Comparison of ENCODE assay signal across 8 mouse cellular contexts in genomic region chr12:72759956-72760355, GRCm38 (mm10). TPM values are rescaled to one million over a fixed set of nuclear protein-coding genes. Genes with fewer than 3 reads are reported as not detected.
DNase-seq lines count a peak whose midpoint lies in the region; ATAC-seq and TF ChIP-seq lines count a peak whose summit lies in the region.

No protein-coding gene starts in this region.

- no peaks in the 10 kb centered on the region for H3K27me3 ChIP-seq in kidney, embryonic 15.5 days
- no peaks in the 10 kb centered on the region for H3K27me3 ChIP-seq in embryonic facial prominence, embryonic 11.5 days (ENCODE audit: control insufficient read depth, insufficient read depth, low read length)
- no peaks in the 10 kb centered on the region for H3K27me3 ChIP-seq in intestine, embryonic 14.5 days (replicated peaks; ENCODE audit: control insufficient read depth, insufficient read depth, low read length)
- H3K27me3 ChIP-seq in midbrain, postnatal 0 days (ENCODE audit: insufficient read depth, low read length) = no peaks in the 10 kb centered on the region
- H3K27me3 ChIP-seq in kidney, adult 2 months (replicated peaks; ENCODE audit: control insufficient read depth, insufficient read depth, low read length) = no peaks in the 10 kb centered on the region

- 16% methylated on average over 7 of the region's 7 CpGs for WGBS in kidney, embryonic 15.5 days
- 16% methylated on average over 7 of the region's 7 CpGs for WGBS in embryonic facial prominence, embryonic 11.5 days
- 11% methylated on average over 7 of the region's 7 CpGs for WGBS in intestine, embryonic 14.5 days
- 7% methylated on average over 7 of the region's 7 CpGs for WGBS in midbrain, postnatal 0 days
- WGBS in kidney, adult 2 months = 18% methylated on average over 7 of the region's 7 CpGs

- H3K36me3 ChIP-seq in kidney, embryonic 15.5 days = no peaks in the 10 kb centered on the region
- H3K36me3 ChIP-seq in embryonic facial prominence, embryonic 11.5 days (replicated peaks; ENCODE audit: control insufficient read depth, insufficient read depth, low read depth, low read length) = no peaks in the 10 kb centered on the region
- no peaks in the 10 kb centered on the region for H3K36me3 ChIP-seq in intestine, embryonic 14.5 days (ENCODE audit: control insufficient read depth, insufficient read depth, low read length)
- H3K36me3 ChIP-seq in midbrain, postnatal 0 days (ENCODE audit: insufficient read depth, low read length) = no peaks in the 10 kb centered on the region
- no peaks in the 10 kb centered on the region for H3K36me3 ChIP-seq in kidney, adult 2 months (ENCODE audit: control insufficient read depth, insufficient read depth, low read length)

- peak overlapping the region; percentile 30 for H3K9ac ChIP-seq in kidney, embryonic 15.5 days
- no peak overlapping the region for H3K9ac ChIP-seq in embryonic facial prominence, embryonic 11.5 days (replicated peaks; ENCODE audit: low read length)
- H3K9ac ChIP-seq in intestine, embryonic 14.5 days (ENCODE audit: low read length) = peak overlapping the region; percentile 99
- H3K9ac ChIP-seq in midbrain, postnatal 0 days (replicated peaks; ENCODE audit: low read length, poor library complexity, severe bottlenecking) = no peak overlapping the region

- H3K4me1 ChIP-seq in kidney, embryonic 15.5 days = peaks cover 31% of the 10 kb centered on the region
- H3K4me1 ChIP-seq in embryonic facial prominence, embryonic 11.5 days (ENCODE audit: control insufficient read depth, insufficient read depth, low read length) = no peaks in the 10 kb centered on the region
- H3K4me1 ChIP-seq in intestine, embryonic 14.5 days (replicated peaks; ENCODE audit: control insufficient read depth, insufficient read depth, low read length) = peaks cover 17% of the 10 kb centered on the region
- peaks cover 12% of the 10 kb centered on the region for H3K4me1 ChIP-seq in midbrain, postnatal 0 days (ENCODE audit: insufficient read depth, low read length)
- H3K4me1 ChIP-seq in kidney, adult 2 months (ENCODE audit: control insufficient read depth, insufficient read depth, low read length) = peaks cover 3% of the 10 kb centered on the region

- peak overlapping the region; percentile 93 for H3K4me3 ChIP-seq in kidney, embryonic 15.5 days (replicated peaks)
- H3K4me3 ChIP-seq in embryonic facial prominence, embryonic 11.5 days (ENCODE audit: low read depth, low read length) = peak overlapping the region; percentile 96
- peak overlapping the region; percentile 81 for H3K4me3 ChIP-seq in intestine, embryonic 14.5 days (ENCODE audit: low read depth, low read length)
- H3K4me3 ChIP-seq in midbrain, postnatal 0 days (ENCODE audit: low read depth, low read length) = peak overlapping the region; percentile 97
- H3K4me3 ChIP-seq in kidney, adult 2 months (ENCODE audit: insufficient read depth, low read depth, low read length) = no peak overlapping the region

- no peak for TF ChIP-seq POLR2A in kidney, adult 2 months (IDR thresholded peaks at IDR 0.05; ENCODE audit: low read depth, low read length)

- H3K4me2 ChIP-seq in kidney, embryonic 15.5 days = peak overlapping the region; percentile 83
- no peak overlapping the region for H3K4me2 ChIP-seq in embryonic facial prominence, embryonic 11.5 days (ENCODE audit: low read depth, low read length)
- H3K4me2 ChIP-seq in intestine, embryonic 14.5 days (ENCODE audit: low read length) = peak overlapping the region; percentile 56
- peak overlapping the region; percentile 57 for H3K4me2 ChIP-seq in midbrain, postnatal 0 days (ENCODE audit: low read depth, low read length, poor library complexity, severe bottlenecking)

- peak overlapping the region; percentile 98 for H3K27ac ChIP-seq in kidney, embryonic 15.5 days
- H3K27ac ChIP-seq in embryonic facial prominence, embryonic 11.5 days (replicated peaks; ENCODE audit: low read depth, low read length) = no peak overlapping the region
- peak overlapping the region; percentile 98; the same call in 1 of the 2 replicates for H3K27ac ChIP-seq in intestine, embryonic 14.5 days (ENCODE audit: low read depth)
- H3K27ac ChIP-seq in midbrain, postnatal 0 days (ENCODE audit: low read depth, low read length) = peak overlapping the region; percentile 95
- no peak overlapping the region for H3K27ac ChIP-seq in kidney, adult 2 months (ENCODE audit: insufficient read depth, low read depth, low read length)

- no peak for DNase-seq in kidney, adult 8-10 months
- DNase-seq in embryonic facial prominence, embryonic 11.5 days (ENCODE audit: low spot score) = no peak
- no peak for DNase-seq in intestine, embryonic 14.5 days (ENCODE audit: low spot score)
- DNase-seq in midbrain, postnatal 0 days (ENCODE audit: low spot score) = no peak
- DNase-seq in cerebellum, postnatal 14 days = no peak
- no peak for DNase-seq in kidney, adult 2 months

- TF ChIP-seq CTCF in midbrain, postnatal 0 days (IDR thresholded peaks at IDR 0.05) = no peak
- TF ChIP-seq CTCF in kidney, adult 2 months (conservative IDR thresholded peaks at IDR 0.05; ENCODE audit: insufficient read depth, insufficient read length, low read depth, low read length) = no peak

- no peak for ATAC-seq in kidney, embryonic 15.5 days (replicated peaks; ENCODE audit: low FRiP score)
- no peak for ATAC-seq in embryonic facial prominence, embryonic 11.5 days (replicated peaks; ENCODE audit: insufficient number of reproducible peaks, low FRiP score, low TSS enrichment, low read depth)
- no peak for ATAC-seq in intestine, embryonic 14.5 days (replicated peaks; ENCODE audit: low FRiP score, low TSS enrichment, low read depth)
- ATAC-seq in midbrain, postnatal 0 days (ENCODE audit: low FRiP score) = no peak
- no peak for ATAC-seq in granulocyte monocyte progenitor cell, adult 5-6 weeks (replicated peaks; ENCODE audit: poor library complexity, severe bottlenecking)

- H3K9me3 ChIP-seq in kidney, embryonic 15.5 days (replicated peaks) = no peaks in the 10 kb centered on the region
- no peaks in the 10 kb centered on the region for H3K9me3 ChIP-seq in embryonic facial prominence, embryonic 11.5 days (replicated peaks; ENCODE audit: control insufficient read depth, low read length)
- no peaks in the 10 kb centered on the region for H3K9me3 ChIP-seq in intestine, embryonic 14.5 days (ENCODE audit: control insufficient read depth, low read length)
- no peaks in the 10 kb centered on the region for H3K9me3 ChIP-seq in midbrain, postnatal 0 days (ENCODE audit: low read length)

RNA-seq across cellular contexts. Expression of gene Ppm1a, which starts 2.7 kb away (rescaled TPM):
- polyA plus RNA-seq in kidney, embryonic 15.5 days (2015; fragmentation: Nextera tagmentation; extraction: Ambion mirVana) = 43.0 and 43.8 TPM in 2 replicates
- 68.3 and 74.6 TPM in 2 replicates for polyA plus RNA-seq in embryonic facial prominence, embryonic 11.5 days (2014; fragmentation: Nextera tagmentation; extraction: Ambion mirVana)
- polyA plus RNA-seq in intestine, embryonic 14.5 days (2014; fragmentation: Nextera tagmentation; extraction: Ambion mirVana) = 65.8 and 83.3 TPM in 2 replicates
- total RNA-seq in midbrain, postnatal 0 days (2014; rRNA removed) = 170 and 198 TPM in 2 replicates
- polyA plus RNA-seq in midbrain, postnatal 0 days (2015; fragmentation: Nextera tagmentation; extraction: Ambion mirVana) = 70.6 and 79.3 TPM in 2 replicates
- total RNA-seq in granulocyte monocyte progenitor cell, adult 5-6 weeks (2014; fragmentation: Nextera tagmentation) = 52.5 and 63.6 TPM in 2 replicates
- total RNA-seq in granulocyte monocyte progenitor cell, adult 5-6 weeks (2017) = 104 and 111 TPM in 2 replicates
- polyA plus RNA-seq in kidney, adult 2 months (2012; rRNA removed) = 50.1 and 68.8 TPM in 2 replicates

Comparison
In these comparisons a context has a peak if more than half of its experiments do, and no peak if none do; other contexts are left out.
1. H3K27ac ChIP-seq: peak in kidney, embryonic 15.5 days (single experiment), intestine, embryonic 14.5 days (single experiment) and midbrain, postnatal 0 days (single experiment); none in embryonic facial prominence, embryonic 11.5 days (single experiment) and kidney, adult 2 months (single experiment).
2. H3K9ac ChIP-seq: peak in kidney, embryonic 15.5 days (single experiment) and intestine, embryonic 14.5 days (single experiment); none in embryonic facial prominence, embryonic 11.5 days (single experiment) and midbrain, postnatal 0 days (single experiment).